Mouse (Mus musculus) effector memory CD4-positive, alpha-beta T cell, adult 5 months (primary cell): ENCODE data around the gene Fbxl14. TPM values are rescaled to one million over a fixed set of nuclear protein-coding genes. Genes with fewer than 3 reads are reported as not detected.

Source experiments
- polyA plus RNA-seq: library from polyadenylated mRNA; unstranded; fragments of 100-300 nt; shearing (Covaris generic); gene quantifications from one replicate; pipeline ENCODE4 v1.2.1, GENCODE M21; 2017

The Fbxl14 gene
- polyA plus RNA-seq = 62.3 TPM

DNA sequence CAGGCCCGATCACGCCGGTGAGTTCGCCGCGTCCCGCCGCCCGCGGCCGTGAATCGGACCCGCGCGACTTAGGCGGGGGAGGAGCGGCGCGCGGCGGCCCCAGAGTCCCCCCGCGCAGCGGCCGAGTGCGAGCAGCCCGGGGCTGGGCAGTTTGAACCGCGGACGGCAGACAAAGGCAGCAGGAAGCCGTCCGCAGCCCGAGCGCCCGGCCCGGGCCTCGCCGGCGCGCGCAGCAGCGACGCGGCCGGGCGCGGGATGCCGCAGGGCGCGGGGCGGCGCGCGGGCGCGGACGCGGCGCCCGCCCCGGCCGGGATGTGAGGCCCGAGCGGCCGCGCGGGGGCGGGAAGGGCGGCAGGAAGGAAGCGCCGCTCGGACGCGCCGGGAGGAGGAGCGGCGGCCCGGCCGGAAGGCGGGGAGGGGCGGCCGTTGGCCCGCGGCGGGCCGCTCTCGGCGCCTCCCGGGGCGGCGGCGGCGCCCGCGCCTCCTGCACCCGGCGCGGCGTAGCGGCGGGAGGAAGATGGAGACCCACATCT, at the start of gene Fbxl14:
Gene Fbxl14 (plus strand): TSS at position 326 of the 533 bp plus-strand sequence.

Other genes starting within 250 kb of the Fbxl14 start
- gene Cacna2d4, start 243.1 kb upstream of the Fbxl14 start, polyA plus RNA-seq = 3.4 TPM
- gene Lrtm2, start 148.9 kb upstream of the Fbxl14 start, polyA plus RNA-seq = not detected
- gene Adipor2, start 62.0 kb upstream of the Fbxl14 start, polyA plus RNA-seq = 32.4 TPM
- 0.87 TPM for gene Wnt5b, start 64.7 kb downstream of the Fbxl14 start, polyA plus RNA-seq